Mouse (Mus musculus): ENCODE results near the gene Slc38a5. TPM values are rescaled to one million over a fixed set of nuclear protein-coding genes. Genes with fewer than 3 reads are reported as not detected.

Slc38a5 gene
- polyA plus RNA-seq, 1 experiment = 0.63 TPM

- no peaks in the 10 kb centered on the region for H3K4me1 ChIP-seq (ENCODE audit: control insufficient read depth, insufficient read depth, low read length)
- TF ChIP-seq EP300 (IDR thresholded peaks at IDR 0.05; ENCODE audit: insufficient read depth, low read depth, low read length) = no peak
- TF ChIP-seq POLR2A (IDR thresholded peaks at IDR 0.05; ENCODE audit: insufficient read depth, low read length) = no peak
- no peak for TF ChIP-seq CTCF (IDR thresholded peaks at IDR 0.05; ENCODE audit: low read depth, low read length)
- H3K9me3 ChIP-seq (replicated peaks; ENCODE audit: control insufficient read depth, insufficient read depth, low read length, poor library complexity, severe bottlenecking) = no peaks in the 10 kb centered on the region
- no peak within 1 kb of the TSS for H3K4me3 ChIP-seq (ENCODE audit: low read depth, low read length)
- H3K27me3 ChIP-seq (ENCODE audit: control insufficient read depth, insufficient read depth, low read length, poor library complexity, severe bottlenecking) = no peaks in the 10 kb centered on the region
- no peak within 1 kb of the TSS for H3K9ac ChIP-seq (ENCODE audit: low read depth, poor library complexity, severe bottlenecking)
- H3K36me3 ChIP-seq (ENCODE audit: control insufficient read depth, insufficient read depth, low read length, poor library complexity, severe bottlenecking) = no peaks in the 10 kb centered on the region
- H3K27ac ChIP-seq (ENCODE audit: insufficient read depth, low read length) = no peak within 1 kb of the TSS
Measured at GRCm38 (mm10) chrX:8327124-8327523, 56.2 kb downstream of the Slc38a5 start, which contains the start of gene Ssxb10. Gene Ssxb10 (plus strand): TSS chrX:8327424.

Other genes with a start within 250 kb of the Slc38a5 start
- 35.4 and 35.9 TPM in 2 replicates for gene Suv39h1, start 196.4 kb upstream of the Slc38a5 start, polyA plus RNA-seq (2011; ENCODE audit: insufficient read depth, insufficient read length, low read depth, missing spikeins)
- 0.62 and 0.66 TPM in 2 replicates for gene Was, start 180.6 kb upstream of the Slc38a5 start, polyA plus RNA-seq (2011; ENCODE audit: insufficient read depth, insufficient read length, low read depth, missing spikeins)
- 8.7 and 11.2 TPM in 2 replicates for gene Wdr13, start 138.2 kb upstream of the Slc38a5 start, polyA plus RNA-seq (2011; ENCODE audit: insufficient read depth, insufficient read length, low read depth, missing spikeins)
- gene Rbm3, start 125.3 kb upstream of the Slc38a5 start, polyA plus RNA-seq (2011; ENCODE audit: insufficient read depth, insufficient read length, low read depth, missing spikeins) = 421 and 458 TPM in 2 replicates
- 9.5 and 10.9 TPM in 2 replicates for gene Tbc1d25, start 95.0 kb upstream of the Slc38a5 start, polyA plus RNA-seq (2011; ENCODE audit: insufficient read depth, insufficient read length, low read depth, missing spikeins)
- 57.6 and 59.1 TPM in 2 replicates for gene Ebp, start 77.6 kb upstream of the Slc38a5 start, polyA plus RNA-seq (2011; ENCODE audit: insufficient read depth, insufficient read length, low read depth, missing spikeins)
- 8.5 and 10.8 TPM in 2 replicates for gene Porcn, start 64.6 kb upstream of the Slc38a5 start, polyA plus RNA-seq (2011; ENCODE audit: insufficient read depth, insufficient read length, low read depth, missing spikeins)
- gene Ftsj1, start 18.7 kb upstream of the Slc38a5 start, polyA plus RNA-seq (2011; ENCODE audit: insufficient read depth, insufficient read length, low read depth, missing spikeins) = 20.1 and 24.7 TPM in 2 replicates
- gene Ssxb10, start 56.3 kb downstream of the Slc38a5 start, polyA plus RNA-seq (2011; ENCODE audit: insufficient read depth, insufficient read length, low read depth, missing spikeins) = not detected in 2 replicates
- gene Ssxb9, start 95.8 kb downstream of the Slc38a5 start, polyA plus RNA-seq (2011; ENCODE audit: insufficient read depth, insufficient read length, low read depth, missing spikeins) = not detected in 2 replicates
- not detected in 2 replicates for gene Ssxb1, start 142.2 kb downstream of the Slc38a5 start, polyA plus RNA-seq (2011; ENCODE audit: insufficient read depth, insufficient read length, low read depth, missing spikeins)
- not detected in 2 replicates for gene Ssxb2, start 190.6 kb downstream of the Slc38a5 start, polyA plus RNA-seq (2011; ENCODE audit: insufficient read depth, insufficient read length, low read depth, missing spikeins)

Data from ES-Bruce4 (cell line).